Mouse (Mus musculus): ENCODE measurements around the gene Cuedc2. TPM values are rescaled to one million over a fixed set of nuclear protein-coding genes. Genes with fewer than 3 reads are reported as not detected.

Gene Cuedc2
- polyA plus RNA-seq, 1 experiment from 2014 or later = 152 TPM

MicroRNA genes within 50 kb of the gene (microRNA counts, 519-probe panel; counts per million panel counts)
- 473 counts per million, percentile 71 among the panel's probes with 10 or more counts for microRNA mmu-miR-146b

Small RNA genes within 50 kb of the gene (microRNA-seq; reads per million reads assigned to microRNA genes)
- gene Mir146b (ENCODE audit: borderline number of aligned reads) = 2.1 reads per million

Other genes with a start within 250 kb of the Cuedc2 start
- 0.08 and 0.26 TPM in 2 replicates for gene Elovl3, start 206.8 kb downstream of the Cuedc2 start, polyA plus RNA-seq (2015; fragmentation: Nextera tagmentation; extraction: Ambion mirVana)
- not detected in 2 replicates for gene Pitx3, start 190.4 kb downstream of the Cuedc2 start, polyA plus RNA-seq (2015; fragmentation: Nextera tagmentation; extraction: Ambion mirVana)
- 28.6 and 28.7 TPM in 2 replicates for gene Gbf1, start 186.2 kb downstream of the Cuedc2 start, polyA plus RNA-seq (2015; fragmentation: Nextera tagmentation; extraction: Ambion mirVana)
- gene Nfkb2, start 34.4 kb downstream of the Cuedc2 start, polyA plus RNA-seq (2015; fragmentation: Nextera tagmentation; extraction: Ambion mirVana) = 29.1 and 31.3 TPM in 2 replicates
- 4.6 and 5.3 TPM in 2 replicates for gene Psd, start 11.5 kb downstream of the Cuedc2 start, polyA plus RNA-seq (2015; fragmentation: Nextera tagmentation; extraction: Ambion mirVana)
- gene Fbxl15, start 10.5 kb downstream of the Cuedc2 start, polyA plus RNA-seq (2015; fragmentation: Nextera tagmentation; extraction: Ambion mirVana) = 8.3 and 9.1 TPM in 2 replicates
- gene Mfsd13a, start 2.4 kb upstream of the Cuedc2 start, polyA plus RNA-seq (2015; fragmentation: Nextera tagmentation; extraction: Ambion mirVana) = 7.5 and 8.1 TPM in 2 replicates
- gene 2310034G01Rik, start 11.6 kb upstream of the Cuedc2 start, polyA plus RNA-seq (2015; fragmentation: Nextera tagmentation; extraction: Ambion mirVana) = 1.1 and 1.5 TPM in 2 replicates
- gene Actr1a, start 57.0 kb upstream of the Cuedc2 start, polyA plus RNA-seq (2015; fragmentation: Nextera tagmentation; extraction: Ambion mirVana) = 132 and 141 TPM in 2 replicates
- 20.7 and 21.0 TPM in 2 replicates for gene Sufu, start 58.2 kb upstream of the Cuedc2 start, polyA plus RNA-seq (2015; fragmentation: Nextera tagmentation; extraction: Ambion mirVana)
- 20.4 and 23.6 TPM in 2 replicates for gene Trim8, start 163.0 kb upstream of the Cuedc2 start, polyA plus RNA-seq (2015; fragmentation: Nextera tagmentation; extraction: Ambion mirVana)
- gene Arl3, start 234.5 kb upstream of the Cuedc2 start, polyA plus RNA-seq (2015; fragmentation: Nextera tagmentation; extraction: Ambion mirVana) = 47.5 and 52.3 TPM in 2 replicates
- gene Sfxn2, start 234.7 kb upstream of the Cuedc2 start, polyA plus RNA-seq (2015; fragmentation: Nextera tagmentation; extraction: Ambion mirVana) = 13.9 and 16.9 TPM in 2 replicates

Data from thymus, postnatal 0 days (tissue).